Mouse (Mus musculus) thymus, postnatal 0 days (tissue): Measurements from ENCODE around the gene Tmprss13. TPM values are rescaled to one million over a fixed set of nuclear protein-coding genes. Genes with fewer than 3 reads are reported as not detected.

ENCODE experiments used
- DNase-seq: peaks from one replicate; pipeline ENCODE4 v3.0.0-alpha.2; 2015; ENCODE audit warnings: low spot score
- polyA plus RNA-seq: library from polyadenylated mRNA; unstranded; fragments of >200 nt; fragmentation: Nextera tagmentation; extraction: Ambion mirVana; gene quantifications from 2 replicates; pipeline ENCODE4 v1.2.1, GENCODE M21; 2015

Tmprss13 gene
- polyA plus RNA-seq, 1 experiment from 2014 or later: 0.33 TPM

- no peak for DNase-seq
Observed at GRCm38 (mm10) chr9:45329577-45329976, 10.7 kb downstream of the Tmprss13 start.

- DNase-seq: no peak
Observed at GRCm38 (mm10) chr9:45337406-45337805, 18.5 kb downstream of the Tmprss13 start.

- DNase-seq: no peak
Observed at GRCm38 (mm10) chr9:45343066-45343465, 24.2 kb downstream of the Tmprss13 start.

- peak; percentile 5 for DNase-seq
Observed at GRCm38 (mm10) chr9:45345516-45345915, 26.6 kb downstream of the Tmprss13 start.

GRCm38 (mm10) chr9:45346276-45346675, 27.4 kb downstream of the Tmprss13 start:
- DNase-seq: no peak

- DNase-seq: no peak
Observed at GRCm38 (mm10) chr9:45348560-45348959, 29.7 kb downstream of the Tmprss13 start.

GRCm38 (mm10) chr9:45349181-45349580, 30.3 kb downstream of the Tmprss13 start:
- DNase-seq: no peak

GRCm38 (mm10) chr9:45349851-45350250, 31.0 kb downstream of the Tmprss13 start:
- DNase-seq: no peak

GRCm38 (mm10) chr9:45355192-45355591, 36.3 kb downstream of the Tmprss13 start:
- DNase-seq: no peak

- no peak for DNase-seq
Observed at GRCm38 (mm10) chr9:45358356-45358755, 39.5 kb downstream of the Tmprss13 start.

GRCm38 (mm10) chr9:45362051-45362461, 43.2 kb downstream of the Tmprss13 start:
- DNase-seq: no peak

GRCm38 (mm10) chr9:45363639-45364214, 44.8 kb downstream of the Tmprss13 start:
- no peak for DNase-seq

GRCm38 (mm10) chr9:45367716-45368115, 48.8 kb downstream of the Tmprss13 start:
- no peak for DNase-seq

GRCm38 (mm10) chr9:45368341-45368901, 49.5 kb downstream of the Tmprss13 start:
- no peak for DNase-seq

GRCm38 (mm10) chr9:45370117-45370561, 51.2 kb downstream of the Tmprss13 start, which contains the start of gene Fxyd6:
TSS of gene Fxyd6 (plus strand) at chr9:45370185.
- peak; percentile 24 for DNase-seq

GRCm38 (mm10) chr9:45370616-45371336, 51.9 kb downstream of the Tmprss13 start:
- no peak for DNase-seq

GRCm38 (mm10) chr9:45371337-45371707, 52.4 kb downstream of the Tmprss13 start:
- DNase-seq: no peak

- no peak for DNase-seq
Observed at GRCm38 (mm10) chr9:45373896-45374295, 55.0 kb downstream of the Tmprss13 start.

GRCm38 (mm10) chr9:45374988-45375502, 56.1 kb downstream of the Tmprss13 start:
- DNase-seq: no peak

- DNase-seq: no peak
Observed at GRCm38 (mm10) chr9:45376427-45376826, 57.5 kb downstream of the Tmprss13 start.

GRCm38 (mm10) chr9:45376883-45377282, 58.0 kb downstream of the Tmprss13 start:
- no peak for DNase-seq
